Mouse (Mus musculus): ENCODE data around the gene Upb1. TPM values are rescaled to one million over a fixed set of nuclear protein-coding genes. Genes with fewer than 3 reads are reported as not detected.

The Upb1 gene
- polyA plus RNA-seq, 1 experiment from 2014 or later, result 0.49 TPM

DNA sequence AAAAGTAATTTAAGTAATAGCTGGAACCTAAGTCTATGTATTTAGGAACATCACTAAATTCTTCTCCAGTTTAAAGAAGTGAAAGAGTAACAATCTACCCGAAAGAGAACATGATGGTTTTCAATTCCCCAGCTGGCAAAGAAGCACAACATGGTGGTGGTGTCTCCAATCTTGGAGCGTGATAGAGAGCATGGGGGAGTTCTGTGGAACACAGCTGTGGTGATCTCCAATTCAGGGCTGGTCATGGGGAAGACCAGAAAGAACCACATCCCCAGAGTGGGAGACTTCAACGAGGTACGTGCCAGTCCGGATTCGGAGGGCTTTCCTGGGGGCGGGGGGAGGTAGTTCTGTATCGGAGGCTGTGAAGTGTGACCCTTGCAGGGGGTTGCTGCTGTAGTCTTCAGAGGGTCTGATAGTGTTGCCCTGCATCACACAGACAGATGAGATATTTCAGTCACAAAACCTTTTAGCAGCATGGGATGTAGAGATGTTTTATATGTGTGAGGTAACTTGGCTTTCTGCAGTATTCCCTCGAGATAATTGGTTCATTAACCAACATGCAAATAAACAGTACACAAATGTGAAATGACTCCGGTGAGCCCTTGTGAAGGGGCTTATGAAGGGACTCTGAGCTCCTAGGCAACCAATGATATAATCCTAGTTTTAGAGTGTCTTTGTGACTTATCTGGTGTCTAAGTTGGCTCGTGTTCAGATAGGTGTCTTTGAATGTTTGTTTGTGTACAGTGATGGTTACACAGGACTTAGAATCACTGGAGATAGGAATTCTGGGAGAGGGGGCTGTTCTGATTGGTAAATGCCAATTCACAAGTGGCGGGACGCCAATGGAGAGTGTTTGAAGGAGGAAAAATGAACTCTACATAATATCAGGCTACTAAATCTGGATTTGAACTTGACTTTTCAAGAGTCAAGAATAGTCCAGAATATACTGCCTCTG lies 27.4 kb downstream of the Upb1 start:
- no peak overlapping the region for H3K9ac ChIP-seq
- no peaks in the 10 kb centered on the region for H3K4me1 ChIP-seq
- WGBS, result 85% methylated on average over 13 of the region's 13 CpGs
- H3K4me2 ChIP-seq (replicated peaks), result no peak overlapping the region
- H3K36me3 ChIP-seq, result no peaks in the 10 kb centered on the region
- no peak overlapping the region for H3K4me3 ChIP-seq
- ATAC-seq (ENCODE audit: insufficient number of reproducible peaks, insufficient read depth, low FRiP score, low TSS enrichment), result no peak
- no peaks in the 10 kb centered on the region for H3K27me3 ChIP-seq
- no peak overlapping the region for H3K27ac ChIP-seq
- no peaks in the 10 kb centered on the region for H3K9me3 ChIP-seq

DNA sequence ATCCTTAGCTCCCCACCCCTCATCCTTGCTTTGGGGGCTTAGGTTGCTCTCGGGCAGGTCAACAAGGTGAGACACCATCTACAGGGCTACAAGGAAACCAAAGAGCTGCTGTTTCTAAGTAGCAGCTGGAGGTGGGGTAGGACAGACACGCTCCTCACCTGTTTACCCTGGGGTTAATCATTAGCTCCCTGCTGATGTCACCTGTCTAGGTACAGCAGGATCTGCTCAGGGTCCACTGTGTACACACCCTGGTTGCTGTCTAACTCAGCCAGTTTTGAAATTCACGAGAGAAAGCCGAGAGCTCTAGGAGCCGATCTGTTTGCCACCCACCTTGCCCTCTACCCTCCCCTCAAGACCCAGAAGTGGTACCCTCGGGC lies 28.1 kb downstream of the Upb1 start:
- H3K36me3 ChIP-seq, result no peaks in the 10 kb centered on the region
- H3K27ac ChIP-seq, result no peak overlapping the region
- no peak overlapping the region for H3K4me2 ChIP-seq (replicated peaks)
- no peak overlapping the region for H3K4me3 ChIP-seq
- 76% methylated on average over 6 of the region's 6 CpGs for whole genome bisulfite sequencing
- no peaks in the 10 kb centered on the region for H3K27me3 ChIP-seq
- no peaks in the 10 kb centered on the region for H3K9me3 ChIP-seq
- ATAC-seq (ENCODE audit: insufficient number of reproducible peaks, insufficient read depth, low FRiP score, low TSS enrichment), result no peak
- no peak overlapping the region for H3K9ac ChIP-seq
- no peaks in the 10 kb centered on the region for H3K4me1 ChIP-seq

DNA sequence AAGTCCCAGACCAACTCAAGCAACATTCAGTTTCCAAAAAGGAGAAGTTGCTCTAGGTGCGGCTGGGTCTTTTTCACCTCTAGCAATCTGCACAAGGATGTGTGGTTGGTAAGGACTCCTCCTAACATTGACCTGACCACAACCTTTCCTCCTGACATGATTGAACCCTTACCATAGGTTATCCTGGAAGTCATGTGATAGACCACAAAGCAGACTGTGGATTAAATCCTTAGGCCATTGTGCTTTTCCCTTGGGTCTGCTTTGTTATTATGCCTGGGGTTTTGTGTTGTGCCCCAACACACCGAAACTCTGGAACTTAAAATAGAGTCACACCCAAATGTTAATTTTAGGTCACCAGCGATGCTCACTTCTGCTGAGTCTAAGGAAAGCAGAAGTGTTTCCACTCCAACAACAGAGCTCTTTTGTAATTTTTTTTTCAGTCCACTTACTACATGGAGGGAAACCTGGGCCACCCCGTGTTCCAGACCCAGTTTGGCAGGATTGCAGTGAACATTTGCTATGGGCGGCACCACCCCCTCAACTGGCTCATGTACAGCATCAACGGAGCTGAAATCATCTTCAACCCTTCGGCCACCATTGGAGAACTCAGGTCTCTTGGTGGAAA lies 28.7 kb downstream of the Upb1 start:
- H3K9me3 ChIP-seq, result no peaks in the 10 kb centered on the region
- H3K9ac ChIP-seq, result no peak overlapping the region
- 88% methylated on average over 7 of the region's 7 CpGs for WGBS
- H3K36me3 ChIP-seq, result no peaks in the 10 kb centered on the region
- no peaks in the 10 kb centered on the region for H3K27me3 ChIP-seq
- H3K4me2 ChIP-seq (replicated peaks), result no peak overlapping the region
- no peak overlapping the region for H3K4me3 ChIP-seq
- H3K27ac ChIP-seq, result no peak overlapping the region
- no peaks in the 10 kb centered on the region for H3K4me1 ChIP-seq
- ATAC-seq (ENCODE audit: insufficient number of reproducible peaks, insufficient read depth, low FRiP score, low TSS enrichment), result no peak

DNA sequence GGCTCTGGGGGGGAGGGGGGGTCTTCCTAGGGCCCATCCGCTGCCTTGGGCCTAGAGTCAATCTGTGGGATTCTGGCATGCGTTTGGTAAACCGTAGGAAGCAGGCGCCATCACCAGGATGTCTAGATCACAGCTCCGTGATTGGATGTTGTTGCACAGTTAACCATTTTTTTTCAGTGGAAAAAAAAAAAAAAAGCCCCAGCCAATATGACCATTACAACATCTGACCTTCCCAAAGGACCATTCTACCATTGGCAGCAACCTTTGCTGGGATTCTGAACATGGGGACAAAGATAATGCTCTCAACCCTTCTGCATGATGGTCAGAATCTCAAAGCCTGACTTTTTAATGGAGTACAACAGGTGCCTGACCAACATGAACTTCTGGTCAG lies 29.2 kb downstream of the Upb1 start:
- Histone ChIP-seq H3K27me3 (no peaks in the 10 kb centered on the region), H3K27ac (no peak overlapping the region), H3K9me3 (no peaks in the 10 kb centered on the region), H3K4me1 (no peaks in the 10 kb centered on the region), H3K36me3 (no peaks in the 10 kb centered on the region), H3K4me3 (no peak overlapping the region), H3K9ac (no peak overlapping the region), H3K4me2 (replicated peaks) (no peak overlapping the region)
- WGBS, result 88% methylated on average over 5 of the region's 5 CpGs
- no peak for ATAC-seq (ENCODE audit: insufficient number of reproducible peaks, insufficient read depth, low FRiP score, low TSS enrichment)

DNA sequence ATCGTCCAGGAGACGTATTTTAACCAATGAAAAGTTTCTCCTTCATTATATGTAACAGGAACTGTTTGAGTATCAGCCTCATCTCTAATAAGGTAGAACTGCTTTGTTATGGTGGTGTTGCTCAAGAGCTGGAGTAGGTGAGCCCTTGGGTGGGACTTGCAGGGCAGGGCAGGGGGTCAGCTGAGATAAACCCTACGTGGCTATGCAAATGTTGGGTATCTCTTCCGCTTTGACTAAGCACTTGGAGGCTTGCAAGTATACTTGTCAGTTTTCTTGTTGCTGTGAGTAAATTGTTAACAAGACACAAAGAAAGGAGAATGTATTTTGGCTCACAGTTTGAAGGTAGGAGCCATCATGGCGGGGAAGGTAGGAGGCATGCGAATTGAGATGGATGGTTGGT lies 29.7 kb downstream of the Upb1 start:
- ATAC-seq (ENCODE audit: insufficient number of reproducible peaks, insufficient read depth, low FRiP score, low TSS enrichment), result no peak
- H3K4me2 ChIP-seq (replicated peaks), result no peak overlapping the region
- H3K36me3 ChIP-seq, result no peaks in the 10 kb centered on the region
- no peak overlapping the region for H3K9ac ChIP-seq
- no peak overlapping the region for H3K27ac ChIP-seq
- H3K4me3 ChIP-seq, result no peak overlapping the region
- no peaks in the 10 kb centered on the region for H3K27me3 ChIP-seq
- WGBS, result 87% methylated on average over 6 of the region's 6 CpGs
- no peaks in the 10 kb centered on the region for H3K9me3 ChIP-seq
- no peaks in the 10 kb centered on the region for H3K4me1 ChIP-seq

DNA sequence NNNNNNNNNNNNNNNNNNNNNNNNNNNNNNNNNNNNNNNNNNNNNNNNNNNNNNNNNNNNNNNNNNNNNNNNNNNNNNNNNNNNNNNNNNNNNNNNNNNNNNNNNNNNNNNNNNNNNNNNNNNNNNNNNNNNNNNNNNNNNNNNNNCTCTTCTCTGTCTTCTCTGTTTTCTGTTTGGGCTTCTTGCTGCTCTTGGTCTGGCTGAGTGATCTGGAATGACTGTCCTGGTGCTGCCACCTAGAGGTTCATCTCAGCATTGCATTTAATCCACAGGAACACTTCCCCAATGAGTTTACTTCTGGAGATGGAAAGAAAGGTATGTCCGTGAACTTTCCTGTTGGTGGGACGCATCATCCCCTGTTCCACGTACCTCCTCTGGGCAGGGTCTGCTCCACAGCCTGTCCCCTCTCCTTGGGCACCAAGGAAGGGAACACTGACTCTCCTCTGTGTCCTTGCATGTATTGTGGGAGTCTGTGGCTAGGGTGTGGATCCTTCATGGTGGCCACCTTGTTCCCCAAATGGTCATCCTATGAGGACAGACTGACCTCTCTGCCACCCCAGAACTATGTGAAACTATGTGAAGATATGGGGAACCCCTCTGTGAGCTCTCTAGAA lies 35.8 kb downstream of the Upb1 start:
- Histone ChIP-seq H3K4me1 (no peaks in the 10 kb centered on the region), H3K27ac (no peak overlapping the region), H3K9ac (no peak overlapping the region), H3K9me3 (no peaks in the 10 kb centered on the region), H3K27me3 (no peaks in the 10 kb centered on the region), H3K4me3 (no peak overlapping the region), H3K36me3 (no peaks in the 10 kb centered on the region), H3K4me2 (replicated peaks) (no peak overlapping the region)
- no peak for ATAC-seq (ENCODE audit: insufficient number of reproducible peaks, insufficient read depth, low FRiP score, low TSS enrichment)
- WGBS, result 13% methylated on average over 3 of the region's 3 CpGs

DNA sequence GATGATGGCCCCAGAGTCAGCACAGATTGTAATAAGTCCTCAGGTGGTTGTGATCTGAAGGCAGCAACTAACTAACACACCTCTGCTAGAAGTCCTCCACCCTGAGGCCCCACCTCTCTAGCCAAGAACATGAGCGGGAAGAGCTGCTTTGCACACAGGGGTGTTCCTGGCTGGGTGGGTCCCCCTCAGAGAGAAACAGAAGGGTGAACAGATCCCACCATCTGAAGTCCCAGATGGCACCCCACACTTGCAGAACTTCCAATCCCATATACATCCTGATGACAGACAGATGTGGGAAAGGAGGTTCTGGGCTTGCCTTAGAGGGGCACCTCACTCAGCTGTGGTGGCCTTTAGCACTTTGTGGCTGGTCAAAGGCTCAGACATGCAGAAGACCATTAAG lies 36.4 kb downstream of the Upb1 start:
- H3K4me3 ChIP-seq, result no peak overlapping the region
- no peak for ATAC-seq (ENCODE audit: insufficient number of reproducible peaks, insufficient read depth, low FRiP score, low TSS enrichment)
- WGBS, result 85% methylated on average over 1 of the region's 1 CpGs
- H3K27ac ChIP-seq, result no peak overlapping the region
- no peaks in the 10 kb centered on the region for H3K36me3 ChIP-seq
- H3K4me2 ChIP-seq (replicated peaks), result no peak overlapping the region
- H3K27me3 ChIP-seq, result no peaks in the 10 kb centered on the region
- H3K4me1 ChIP-seq, result no peaks in the 10 kb centered on the region
- H3K9ac ChIP-seq, result no peak overlapping the region
- H3K9me3 ChIP-seq, result no peaks in the 10 kb centered on the region

DNA sequence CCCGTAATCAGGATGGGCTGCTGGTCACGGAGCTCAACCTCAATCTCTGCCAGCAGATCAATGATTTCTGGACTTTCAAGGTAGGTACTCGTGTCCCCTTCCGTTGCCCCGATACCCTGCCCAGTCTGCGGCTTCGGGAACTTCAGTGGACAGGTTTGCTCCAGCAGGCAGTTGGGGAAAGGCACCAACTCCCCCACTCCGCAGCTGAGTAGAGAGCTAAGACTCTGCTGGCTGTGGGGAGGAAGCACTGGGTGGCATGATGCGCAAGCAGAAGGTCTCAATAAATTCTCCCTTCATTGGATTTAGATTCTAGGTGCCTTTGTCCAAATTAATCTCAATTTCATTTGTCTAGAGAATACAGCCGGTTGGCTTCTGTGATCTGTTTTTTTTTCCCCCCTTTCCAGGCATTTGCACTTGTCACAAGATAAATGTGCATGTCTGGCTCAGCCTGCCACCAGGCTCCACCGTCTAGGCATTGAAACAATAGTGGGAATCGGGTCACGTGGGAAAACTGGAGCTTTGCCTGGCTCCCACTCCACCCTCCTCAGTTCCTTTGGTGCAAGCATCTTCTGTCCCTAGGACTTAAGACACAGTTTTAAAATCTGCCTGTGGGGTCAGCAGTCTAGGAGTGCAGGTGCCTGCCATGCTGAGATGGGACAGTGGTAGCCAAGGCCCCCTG lies 37.4 kb downstream of the Upb1 start:
- Histone ChIP-seq H3K36me3 (no peaks in the 10 kb centered on the region), H3K9me3 (no peaks in the 10 kb centered on the region), H3K27ac (no peak overlapping the region), H3K4me3 (no peak overlapping the region), H3K4me1 (no peaks in the 10 kb centered on the region), H3K9ac (no peak overlapping the region), H3K4me2 (replicated peaks) (no peak overlapping the region), H3K27me3 (no peaks in the 10 kb centered on the region)
- no peak for ATAC-seq (ENCODE audit: insufficient number of reproducible peaks, insufficient read depth, low FRiP score, low TSS enrichment)
- 78% methylated on average over 13 of the region's 13 CpGs for WGBS

DNA sequence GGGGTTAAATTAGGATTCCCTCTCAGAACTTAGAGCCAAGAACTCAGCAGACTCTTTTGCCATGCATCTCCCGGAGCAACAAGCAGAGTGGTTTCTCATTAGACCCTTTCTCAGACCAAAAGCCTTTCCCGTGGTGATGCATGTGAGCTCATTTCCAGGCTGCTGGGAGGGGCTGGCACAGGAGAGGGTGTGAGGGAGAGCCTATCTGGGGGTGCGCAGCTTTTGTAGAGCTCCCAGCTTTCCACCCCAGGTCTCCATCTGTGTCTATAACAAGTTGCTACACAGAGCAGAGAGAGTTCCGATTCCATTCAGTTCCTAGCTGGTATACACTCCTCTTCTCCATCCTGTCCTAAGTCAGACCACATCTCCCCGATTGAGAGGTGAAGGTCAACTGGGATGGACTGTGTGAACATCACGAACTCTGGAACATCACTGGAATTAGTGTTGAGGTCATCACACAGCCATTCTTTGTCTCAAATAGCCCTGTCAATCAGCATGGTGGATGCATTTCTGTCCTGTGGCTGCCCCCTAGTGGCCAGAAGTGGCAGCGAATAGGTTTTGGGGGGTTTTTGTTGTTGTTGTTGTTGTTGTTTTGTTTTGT lies 38.4 kb downstream of the Upb1 start:
- Histone ChIP-seq H3K36me3 (no peaks in the 10 kb centered on the region), H3K4me1 (peaks cover 9% of the 10 kb centered on the region), H3K27me3 (no peaks in the 10 kb centered on the region), H3K9ac (no peak overlapping the region), H3K4me3 (no peak overlapping the region), H3K9me3 (no peaks in the 10 kb centered on the region), H3K4me2 (replicated peaks) (no peak overlapping the region), H3K27ac (no peak overlapping the region)
- no peak; the same call in 1 of the 2 replicates for ATAC-seq (ENCODE audit: insufficient number of reproducible peaks, insufficient read depth, low FRiP score, low TSS enrichment)
- WGBS, result 50% methylated on average over 7 of the region's 7 CpGs

DNA sequence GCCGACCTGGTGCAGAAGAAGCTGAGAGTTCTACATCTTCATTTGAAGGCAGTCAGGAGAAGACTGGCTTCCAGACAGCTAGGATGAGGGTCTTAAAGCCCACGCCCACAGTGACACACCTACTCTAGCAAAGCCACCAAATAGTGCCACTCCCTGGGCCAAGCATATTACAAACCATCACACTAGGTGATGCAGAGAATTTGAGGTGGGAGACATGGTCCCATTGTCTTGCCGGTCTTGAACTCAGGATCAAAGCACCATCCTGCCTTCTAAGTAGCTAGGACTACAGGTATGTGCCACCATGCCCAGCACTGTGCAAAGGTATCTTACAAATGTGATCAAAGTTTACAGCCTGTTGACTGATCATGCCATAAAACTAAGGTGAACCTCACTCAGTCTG lies 39.8 kb downstream of the Upb1 start:
- Histone ChIP-seq H3K4me1 (peaks cover 18% of the 10 kb centered on the region), H3K9me3 (no peaks in the 10 kb centered on the region), H3K9ac (no peak overlapping the region), H3K36me3 (no peaks in the 10 kb centered on the region), H3K4me3 (no peak overlapping the region), H3K27ac (no peak overlapping the region), H3K27me3 (no peaks in the 10 kb centered on the region), H3K4me2 (replicated peaks) (no peak overlapping the region)
- no peak for ATAC-seq (ENCODE audit: insufficient number of reproducible peaks, insufficient read depth, low FRiP score, low TSS enrichment)
- 88% methylated on average over 3 of the region's 3 CpGs for WGBS

DNA sequence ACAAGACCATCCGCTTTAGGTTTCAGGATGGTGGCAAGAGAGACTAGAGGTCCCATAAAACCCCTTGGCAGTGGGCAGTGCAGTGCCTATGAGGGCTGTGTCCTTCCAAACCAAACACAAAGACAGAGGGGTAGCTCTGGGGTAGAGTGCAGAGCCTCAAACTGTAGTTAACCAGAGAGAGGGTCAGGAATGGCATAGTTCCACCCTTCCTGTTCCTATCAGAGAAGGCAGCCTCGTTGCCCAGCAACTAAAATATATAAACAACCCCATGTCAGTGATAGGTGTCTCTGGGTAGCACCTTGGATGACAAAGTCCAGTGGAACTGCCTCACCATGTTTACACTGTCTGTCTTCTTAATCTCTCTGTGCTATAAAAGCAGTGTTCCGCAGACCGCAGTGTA lies 40.9 kb downstream of the Upb1 start:
- no peak overlapping the region for H3K4me3 ChIP-seq
- H3K36me3 ChIP-seq, result no peaks in the 10 kb centered on the region
- no peak for ATAC-seq (ENCODE audit: insufficient number of reproducible peaks, insufficient read depth, low FRiP score, low TSS enrichment)

More for the DNA sequence above, 40.9 kb downstream of the Upb1 start:
- H3K27me3 ChIP-seq, result no peaks in the 10 kb centered on the region
- H3K4me1 ChIP-seq, result peaks cover 18% of the 10 kb centered on the region
- no peak overlapping the region for H3K9ac ChIP-seq
- H3K27ac ChIP-seq, result no peak overlapping the region
- H3K9me3 ChIP-seq, result no peaks in the 10 kb centered on the region
- no peak overlapping the region for H3K4me2 ChIP-seq (replicated peaks)
- 90% methylated on average over 4 of the region's 4 CpGs for WGBS
